Mouse (Mus musculus): ENCODE results near the gene Ppp1r18.

Gene Ppp1r18

GRCm38 (mm10) chr17:35865481-35866280 is at the start of gene Ppp1r18:
Ppp1r18 (plus strand) TSS chr17:35865593.
- DNase-seq: peak in 1 of 2 experiments; percentile 41

GRCm38 (mm10) chr17:35815836-35816235 is 49.6 kb upstream of the Ppp1r18 start:
- DNase-seq: no peak

GRCm38 (mm10) chr17:35816686-35817085 is 48.7 kb upstream of the Ppp1r18 start:
- no peak for DNase-seq

- DNase-seq: peak in 1 of 2 experiments; percentile 31
Measured at GRCm38 (mm10) chr17:35817226-35817625, 48.2 kb upstream of the Ppp1r18 start.

GRCm38 (mm10) chr17:35820111-35820510 is 45.3 kb upstream of the Ppp1r18 start:
- no peak for DNase-seq

GRCm38 (mm10) chr17:35821439-35822430 is 43.7 kb upstream of the Ppp1r18 start, which contains the start of gene Ier3:
Ier3 (plus strand) TSS chr17:35821684.
- DNase-seq: peak; percentile 93 to 95

- no peak for DNase-seq
Measured at GRCm38 (mm10) chr17:35822564-35822963, 42.8 kb upstream of the Ppp1r18 start.

GRCm38 (mm10) chr17:35822964-35823937 is 42.1 kb upstream of the Ppp1r18 start, which contains the start of gene Flot1:
Flot1 (plus strand) TSS chr17:35823230.
- peak; percentile 86 to 88 for DNase-seq

GRCm38 (mm10) chr17:35824402-35824801 is 41.0 kb upstream of the Ppp1r18 start:
- peak in 1 of 2 experiments; percentile 9 for DNase-seq

- no peak for DNase-seq
Measured at GRCm38 (mm10) chr17:35825109-35825850, 40.1 kb upstream of the Ppp1r18 start.

GRCm38 (mm10) chr17:35829737-35830136 is 35.7 kb upstream of the Ppp1r18 start:
- DNase-seq: peak; percentile 86 to 91

GRCm38 (mm10) chr17:35832400-35833238 is 32.8 kb upstream of the Ppp1r18 start:
- DNase-seq: no peak

GRCm38 (mm10) chr17:35833239-35833751 is 32.1 kb upstream of the Ppp1r18 start:
- no peak for DNase-seq

GRCm38 (mm10) chr17:35833894-35834293 is 31.5 kb upstream of the Ppp1r18 start:
- DNase-seq: no peak

GRCm38 (mm10) chr17:35834696-35835422 is 30.5 kb upstream of the Ppp1r18 start:
- DNase-seq: no peak

GRCm38 (mm10) chr17:35835424-35836140 is 29.8 kb upstream of the Ppp1r18 start:
- DNase-seq: no peak

GRCm38 (mm10) chr17:35836178-35836965 is 29.0 kb upstream of the Ppp1r18 start:
- peak; percentile 92 to 95 for DNase-seq

GRCm38 (mm10) chr17:35836991-35837422 is 28.4 kb upstream of the Ppp1r18 start:
- DNase-seq: peak; percentile 75 to 79

Measured in kidney, adult 8-10 months (tissue).